19 mouse cellular contexts compared by ENCODE assay signal in the genomic region with DNA sequence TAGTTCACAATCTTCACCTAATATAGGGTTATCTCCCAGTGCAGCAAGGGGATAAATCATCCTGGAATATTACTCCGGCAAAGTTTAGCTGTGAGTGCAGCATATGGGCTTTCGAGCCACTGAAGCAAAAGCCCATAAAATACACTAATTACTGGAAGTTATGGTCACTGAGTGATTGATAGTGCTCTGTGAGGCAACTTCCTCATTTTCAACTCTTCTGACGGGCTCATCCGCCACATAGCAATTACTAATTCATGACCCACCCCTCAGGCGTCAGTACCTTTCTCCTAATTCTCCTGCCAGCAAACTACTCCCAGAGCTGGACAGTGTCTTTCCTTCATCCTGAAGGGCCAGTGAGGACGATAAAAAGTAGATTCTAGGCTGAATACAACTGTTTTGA.
DNase-seq lines count a peak whose midpoint lies in the region; ATAC-seq and TF ChIP-seq lines count a peak whose summit lies in the region.
"Had no signal": no experiment of that assay in that cellular context is flagged by ENCODE, and none has a peak within 500 bp of the region (broad histone marks: within the 10 kb centered on the region; RNA-seq: fewer than 3 reads in every experiment).

No protein-coding gene starts in this region.

- no peak for ATAC-seq in lung, postnatal 0 days
- peak; percentile 69 for ATAC-seq in megakaryocyte progenitor cell, adult 5-6 weeks (replicated peaks; ENCODE audit: poor library complexity)
- ATAC-seq: forebrain, embryonic 16.5 days; hindbrain, embryonic 16.5 days; liver, embryonic 12.5 days had no signal

- no peak overlapping the region for H3K4me3 ChIP-seq in lung, postnatal 0 days (ENCODE audit: low read depth, low read length)
- H3K4me3 ChIP-seq in CH12.LX (replicated peaks in 1 of 3; ENCODE audit: low read depth in 2 of 3, low read length in 2 of 3, poor library complexity in 1 of 3): no peak overlapping the region
- H3K4me3 ChIP-seq: erythroblast, embryonic 14.5 days; liver, embryonic 12.5 days; lung, embryonic 15.5 days; midbrain, embryonic 12.5 days had no signal

- no peak overlapping the region for H3K27ac ChIP-seq in lung, postnatal 0 days (ENCODE audit: low read length)
- no peak overlapping the region for H3K27ac ChIP-seq in CH12.LX (ENCODE audit: insufficient read depth, low read depth)
- H3K27ac ChIP-seq: liver, embryonic 12.5 days; lung, embryonic 15.5 days; midbrain, embryonic 12.5 days had no signal

- H3K9ac ChIP-seq in lung, postnatal 0 days (replicated peaks; ENCODE audit: low read depth): no peak overlapping the region
- H3K9ac ChIP-seq in CH12.LX (ENCODE audit: insufficient read depth, low read depth): no peak overlapping the region
- H3K9ac ChIP-seq: liver, embryonic 12.5 days; lung, embryonic 15.5 days; midbrain, embryonic 12.5 days had no signal

- dilution Hi-C loops in CH12.LX (cut with MboI; ENCODE audit: extremely low pct_ligation_motif_present, extremely low pct_unique_long_range_greater_than_20kb, low sequenced_read_pairs): no loop called here

- TF ChIP-seq POLR2A in CH12.LX (IDR thresholded peaks at IDR 0.05; ENCODE audit: low read depth, low read length): no peak

- TF ChIP-seq RAD21 in CH12.LX (IDR thresholded peaks at IDR 0.05; ENCODE audit: low read depth, low read length): no peak

- no peak overlapping the region for H3K4me2 ChIP-seq in lung, postnatal 0 days (replicated peaks; ENCODE audit: low read depth, low read length)
- H3K4me2 ChIP-seq in CH12.LX (ENCODE audit: insufficient read depth, low read depth, poor library complexity, severe bottlenecking): no peak overlapping the region
- H3K4me2 ChIP-seq: liver, embryonic 12.5 days; lung, embryonic 15.5 days; midbrain, embryonic 12.5 days had no signal

- no peak for TF ChIP-seq CTCF in lung, postnatal 0 days (IDR thresholded peaks at IDR 0.05)
- TF ChIP-seq CTCF in CH12.LX (conservative IDR thresholded peaks at IDR 0.05 in 1 of 2, IDR thresholded peaks at IDR 0.05 in 1 of 2; ENCODE audit: low read depth in 2 of 2, low read length in 2 of 2): no peak

- H3K4me1 ChIP-seq in lung, postnatal 0 days (ENCODE audit: insufficient read depth, low read depth, low read length): no peaks in the 10 kb centered on the region
- peaks cover 3 to 26% of the 10 kb centered on the region in 2 experiments; a peak in 3 of 4 replicates for H3K4me1 ChIP-seq in CH12.LX (ENCODE audit: control insufficient read depth in 1 of 2, insufficient read depth in 2 of 2)
- H3K4me1 ChIP-seq: lung, embryonic 15.5 days had no signal

- DNase-seq in lung, postnatal 0 days (ENCODE audit: low spot score): peak; percentile 21
- no peak for DNase-seq in lung, postnatal 25 days (ENCODE audit: low spot score)
- peak; percentile 43 for DNase-seq in CH12.LX (ENCODE audit: extremely low read depth)
- peak; percentile 14 for DNase-seq in c-Kit-positive CD71-negative TER-119-negative erythroid progenitor cells, embryonic 14.5 days (ENCODE audit: low read depth)
- DNase-seq in adrenal gland, adult 8-10 months: no peak
- DNase-seq in cerebellum, adult 11 months: no peak
- DNase-seq: adrenal gland, adult 2 months; cerebellum, adult 8-10 months; heart, postnatal 14 days; layer of hippocampus, postnatal 36 days; right cerebral cortex, postnatal 14 days; thymus, adult 18-20 months had no signal

- H3K36me3 ChIP-seq in lung, postnatal 0 days (ENCODE audit: insufficient read depth, low read length): 0 out of 2 replicates have a peak, but pooled peaks cover 6% of the 10 kb centered on the region
- peaks cover 5 to 30% of the 10 kb centered on the region in 2 experiments for H3K36me3 ChIP-seq in CH12.LX (replicated peaks in 1 of 2; ENCODE audit: control insufficient read depth in 1 of 2, insufficient read depth in 1 of 2, low read length in 1 of 2)
- H3K36me3 ChIP-seq: lung, embryonic 15.5 days had no signal

- no peak for TF ChIP-seq EP300 in lung, postnatal 0 days (IDR thresholded peaks at IDR 0.05)
- TF ChIP-seq EP300 in CH12.LX (IDR thresholded peaks at IDR 0.05; ENCODE audit: low read length): no peak

- in situ Hi-C loops in CH12.LX (cut with MboI; ENCODE audit: low pct_ligation_motif_present, low pct_unique_long_range_greater_than_20kb, low sequenced_read_pairs): no loop called here

- no peaks in the 10 kb centered on the region for H3K9me3 ChIP-seq in lung, postnatal 0 days (ENCODE audit: low read length)
- H3K9me3 ChIP-seq in CH12.LX (replicated peaks; ENCODE audit: low read length): no peaks in the 10 kb centered on the region
- H3K9me3 ChIP-seq: liver, embryonic 12.5 days; lung, embryonic 15.5 days; midbrain, embryonic 12.5 days had no signal

- no peaks in the 10 kb centered on the region for H3K27me3 ChIP-seq in lung, postnatal 0 days (replicated peaks; ENCODE audit: insufficient read depth, low read length)
- H3K27me3 ChIP-seq in CH12.LX (replicated peaks): no peaks in the 10 kb centered on the region
- H3K27me3 ChIP-seq: liver, embryonic 12.5 days; lung, embryonic 15.5 days; midbrain, embryonic 12.5 days had no signal

- 74% methylated on average over 6 of the region's 6 CpGs for WGBS in lung, postnatal 0 days

- H3K79me2 ChIP-seq in CH12.LX (replicated peaks; ENCODE audit: control insufficient read depth, extremely low read depth, insufficient read depth, poor library complexity, severe bottlenecking): no peaks in the 10 kb centered on the region

TF ChIP-seq in CH12.LX, 34 proteins besides CTCF, POLR2A, EP300 and RAD21:
- no peak for TF ChIP-seq ELF1 (IDR thresholded peaks at IDR 0.05; ENCODE audit: low read depth, low read length)
- no peak for TF ChIP-seq UBTF (IDR thresholded peaks at IDR 0.05; ENCODE audit: low read depth, low read length)

Comparison
In these comparisons a context has a peak if more than half of its experiments do, and no peak if none do; other contexts are left out.
1. DNase-seq: peak in lung, postnatal 0 days (single experiment), CH12.LX (single experiment) and c-Kit-positive CD71-negative TER-119-negative erythroid progenitor cells, embryonic 14.5 days (single experiment); none in lung, postnatal 25 days (single experiment), adrenal gland, adult 8-10 months (single experiment) and cerebellum, adult 11 months (single experiment).